Mouse (Mus musculus) myocyte (in vitro differentiated cells): Measurements from ENCODE around the gene Tmem8. TPM values are rescaled to one million over a fixed set of nuclear protein-coding genes. Genes with fewer than 3 reads are reported as not detected.

ENCODE experiments used
- H3K27me3 ChIP-seq: one replicate; pipeline ENCODE4 v1.6.1; 2011; ENCODE audit not compliant: control insufficient read depth, insufficient read depth, insufficient read length
- H3K36me3 ChIP-seq: one replicate; pipeline ENCODE4 v1.6.1; 2011; ENCODE audit not compliant: control insufficient read depth, insufficient read depth
- H3K4me2 ChIP-seq: one replicate; pipeline ENCODE4 v1.6.1; 2011; ENCODE audit warnings: low read depth, control low read depth
- H3K4me3 ChIP-seq: one replicate; pipeline ENCODE4 v1.5.1; 2011; ENCODE audit warnings: mild to moderate bottlenecking, control low read depth, moderate library complexity
- H3K79me2 ChIP-seq: one replicate; pipeline ENCODE4 v1.6.1; 2011; ENCODE audit not compliant: control insufficient read depth, insufficient read depth
- H3ac ChIP-seq: one replicate; pipeline ENCODE4 v1.6.1; 2011; ENCODE audit not compliant: control insufficient read depth, insufficient read length
- CEBPB ChIP-seq: IDR thresholded peaks from 2 replicates; pipeline ENCODE4 v1.6.1; 2011; ENCODE audit warnings: mild to moderate bottlenecking, moderate library complexity; ENCODE audit not compliant: poor library complexity, insufficient read depth, severe bottlenecking
- E2F4 ChIP-seq: IDR thresholded peaks from one replicate; pipeline ENCODE4 v1.6.1; 2011; ENCODE audit warnings: mild to moderate bottlenecking, control low read depth, moderate library complexity; ENCODE audit not compliant: insufficient read depth
- MAX ChIP-seq: IDR thresholded peaks from one replicate; pipeline ENCODE4 v1.6.1; 2011; ENCODE audit warnings: low read depth, mild to moderate bottlenecking, control low read depth
- MYOD1 ChIP-seq, 3 experiments: IDR thresholded peaks; one replicate each; pipeline ENCODE4 v1.6.1; 2011; ENCODE audit warnings: control low read depth in 2 of 3, low read depth in 2 of 3, mild to moderate bottlenecking in 2 of 3, moderate library complexity in 1 of 3; ENCODE audit not compliant: insufficient read length in 2 of 3, control insufficient read depth in 1 of 3
- MYOG ChIP-seq, 3 experiments: IDR thresholded peaks; one replicate each; pipeline ENCODE4 v1.6.1; 2011; ENCODE audit warnings: control low read depth in 2 of 3, low read depth in 2 of 3, mild to moderate bottlenecking in 2 of 3; ENCODE audit not compliant: insufficient read length in 2 of 3, control insufficient read depth in 1 of 3, insufficient read depth in 1 of 3
- POLR2A ChIP-seq: IDR thresholded peaks from one replicate; pipeline ENCODE4 v1.6.1; 2011; ENCODE audit warnings: low read depth, mild to moderate bottlenecking, control low read depth, moderate library complexity; ENCODE audit not compliant: insufficient read length
- POLR2AphosphoS2 ChIP-seq: IDR thresholded peaks from one replicate; pipeline ENCODE4 v1.6.1; 2011; ENCODE audit warnings: low read depth, control low read depth; ENCODE audit not compliant: insufficient read length
- REST ChIP-seq: IDR thresholded peaks from one replicate; pipeline ENCODE4 v1.6.1; 2011; ENCODE audit warnings: mild to moderate bottlenecking, control low read depth, moderate library complexity; ENCODE audit not compliant: insufficient read depth, insufficient read length
- SRF ChIP-seq: IDR thresholded peaks from one replicate; pipeline ENCODE4 v1.6.1; 2011; ENCODE audit warnings: low read depth; ENCODE audit not compliant: control insufficient read depth, insufficient read length
- TCF12 ChIP-seq: IDR thresholded peaks from one replicate; pipeline ENCODE4 v1.6.1; 2011; ENCODE audit warnings: mild to moderate bottlenecking, control low read depth; ENCODE audit not compliant: poor library complexity, insufficient read depth, severe bottlenecking
- TCF3 ChIP-seq: IDR thresholded peaks from one replicate; pipeline ENCODE4 v1.6.1; 2011; ENCODE audit warnings: low read depth, control low read depth; ENCODE audit not compliant: insufficient read length
- USF1 ChIP-seq: IDR thresholded peaks from one replicate; pipeline ENCODE4 v1.6.1; 2011; ENCODE audit warnings: low read depth, mild to moderate bottlenecking, control low read depth, moderate library complexity
- polyA plus RNA-seq: library from polyadenylated mRNA; unstranded; fragments of >200 nt; fragmentation: generic; extraction: Trizol; gene quantifications from one replicate; pipeline ENCODE4 v1.2.1, GENCODE M21; 2012; ENCODE audit warnings: missing spikeins

Tmem8 gene
- polyA plus RNA-seq, 1 experiment = 1.5 TPM

DNA sequence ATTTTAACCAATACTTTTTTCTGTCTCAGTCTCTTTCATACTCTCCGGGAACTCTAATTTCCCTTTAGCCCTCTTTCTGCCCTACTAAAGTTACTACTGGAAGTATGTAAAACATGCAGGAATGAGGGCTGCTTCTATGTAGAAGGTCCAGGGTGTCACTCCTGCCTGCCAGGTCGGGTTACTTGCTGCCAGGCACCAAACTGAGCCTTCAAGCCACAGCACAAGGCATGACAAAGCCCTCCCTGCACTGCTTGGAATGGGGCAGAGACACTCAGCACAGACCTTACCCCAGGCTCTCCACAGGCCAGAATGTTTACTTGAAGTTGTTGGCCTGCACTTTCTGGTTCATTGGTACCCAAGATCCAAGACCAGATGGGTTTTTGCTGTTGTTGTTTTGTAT, 12.9 kb upstream of the Tmem8 start:
- H3K36me3 ChIP-seq = no peaks in the 10 kb centered on the region
- no peak overlapping the region for H3K4me3 ChIP-seq
- H3K79me2 ChIP-seq = no peaks in the 10 kb centered on the region
- no peak overlapping the region for H3ac ChIP-seq
- no peaks in the 10 kb centered on the region for H3K27me3 ChIP-seq
- H3K4me2 ChIP-seq = no peak overlapping the region
- no peak for TF ChIP-seq POLR2AphosphoS2
- TF ChIP-seq E2F4 = no peak
- TF ChIP-seq MYOG (IDR thresholded peaks at IDR 0.05; ENCODE audit: control insufficient read depth in 1 of 3, insufficient read depth in 1 of 3, insufficient read length in 2 of 3, low read depth in 2 of 3) = no peak
- no peak for TF ChIP-seq SRF
- TF ChIP-seq CEBPB = no peak
- TF ChIP-seq MAX = no peak
- TF ChIP-seq REST = no peak
- no peak for TF ChIP-seq POLR2A
- no peak for TF ChIP-seq USF1
- TF ChIP-seq TCF3 = no peak
- no peak for TF ChIP-seq MYOD1 (IDR thresholded peaks at IDR 0.05; ENCODE audit: control insufficient read depth in 1 of 3, insufficient read length in 2 of 3, low read depth in 2 of 3)
- TF ChIP-seq TCF12 = no peak

- no peaks in the 10 kb centered on the region for H3K27me3 ChIP-seq
- H3K4me3 ChIP-seq = no peak overlapping the region
- no peaks in the 10 kb centered on the region for H3K36me3 ChIP-seq
- no peak overlapping the region for H3ac ChIP-seq
- H3K79me2 ChIP-seq = no peaks in the 10 kb centered on the region
- TF ChIP-seq CEBPB (no peak), E2F4 (no peak)
- H3K4me2 ChIP-seq = no peak overlapping the region
Observed at GRCm38 (mm10) chr17:26101478-26101877, 11.6 kb upstream of the Tmem8 start.

- Histone ChIP-seq H3K79me2 (no peaks in the 10 kb centered on the region), H3K36me3 (no peaks in the 10 kb centered on the region), H3K27me3 (peaks cover 1% of the 10 kb centered on the region), H3K4me2 (no peak overlapping the region), H3K4me3 (no peak overlapping the region), H3ac (no peak overlapping the region)
- TF ChIP-seq MAX = no peak
- no peak for TF ChIP-seq POLR2A
- TF ChIP-seq MYOG (IDR thresholded peaks at IDR 0.05; ENCODE audit: control insufficient read depth in 1 of 3, insufficient read depth in 1 of 3, insufficient read length in 2 of 3, low read depth in 2 of 3) = no peak
- TF ChIP-seq CEBPB = no peak
- TF ChIP-seq MYOD1 (IDR thresholded peaks at IDR 0.05; ENCODE audit: control insufficient read depth in 1 of 3, insufficient read length in 2 of 3, low read depth in 2 of 3) = no peak
- TF ChIP-seq POLR2AphosphoS2 = no peak
- TF ChIP-seq TCF12 = no peak
- TF ChIP-seq SRF = no peak
- TF ChIP-seq REST = no peak
- TF ChIP-seq E2F4 = no peak
Observed at GRCm38 (mm10) chr17:26105619-26106018, 7.5 kb upstream of the Tmem8 start.

GRCm38 (mm10) chr17:26110156-26110555, 2.9 kb upstream of the Tmem8 start:
- no peaks in the 10 kb centered on the region for H3K79me2 ChIP-seq
- TF ChIP-seq SRF (no peak), TCF12 (no peak), E2F4 (no peak), REST (no peak), MYOG (IDR thresholded peaks at IDR 0.05; ENCODE audit: control insufficient read depth in 1 of 3, insufficient read depth in 1 of 3, insufficient read length in 2 of 3, low read depth in 2 of 3) (no peak), POLR2A (no peak), POLR2AphosphoS2 (no peak), MYOD1 (IDR thresholded peaks at IDR 0.05; ENCODE audit: control insufficient read depth in 1 of 3, insufficient read length in 2 of 3, low read depth in 2 of 3) (no peak), CEBPB (no peak), MAX (no peak), USF1 (no peak), TCF3 (no peak)
- no peak overlapping the region for H3K4me2 ChIP-seq
- H3K36me3 ChIP-seq = no peaks in the 10 kb centered on the region
- H3K4me3 ChIP-seq = no peak overlapping the region
- peaks cover 22% of the 10 kb centered on the region for H3K27me3 ChIP-seq
- H3ac ChIP-seq = no peak overlapping the region

DNA sequence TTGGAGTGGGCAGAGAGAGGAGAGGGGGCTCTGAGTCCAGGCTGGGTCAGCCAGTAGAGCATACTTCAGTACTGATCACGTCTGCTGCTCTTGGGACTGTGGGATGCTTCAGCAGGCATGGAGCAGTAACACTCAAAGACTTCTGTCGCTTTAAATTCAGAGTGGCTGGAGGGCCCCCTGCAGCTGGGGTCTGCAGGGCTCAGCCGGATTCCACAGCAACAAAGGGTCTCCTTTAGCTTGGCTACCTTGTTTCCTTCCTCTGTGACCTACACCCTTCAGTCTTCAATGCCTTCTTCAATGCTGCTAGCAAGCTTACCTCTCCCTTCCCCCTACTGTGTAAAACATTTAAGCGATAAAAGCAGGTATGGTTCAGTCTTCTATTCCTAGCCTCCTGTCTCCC, 2.1 kb upstream of the Tmem8 start:
- no peak overlapping the region for H3ac ChIP-seq
- no peak overlapping the region for H3K4me2 ChIP-seq
- no peaks in the 10 kb centered on the region for H3K79me2 ChIP-seq
- no peak for TF ChIP-seq POLR2AphosphoS2
- TF ChIP-seq MAX = no peak
- no peak for TF ChIP-seq POLR2A
- no peak for TF ChIP-seq MYOG (IDR thresholded peaks at IDR 0.05; ENCODE audit: control insufficient read depth in 1 of 3, insufficient read depth in 1 of 3, insufficient read length in 2 of 3, low read depth in 2 of 3)
- TF ChIP-seq TCF3 = no peak
- TF ChIP-seq E2F4 = no peak
- no peak for TF ChIP-seq MYOD1 (IDR thresholded peaks at IDR 0.05; ENCODE audit: control insufficient read depth in 1 of 3, insufficient read length in 2 of 3, low read depth in 2 of 3)
- TF ChIP-seq USF1 = no peak
- H3K36me3 ChIP-seq = no peaks in the 10 kb centered on the region
- peaks cover 30% of the 10 kb centered on the region for H3K27me3 ChIP-seq
- no peak overlapping the region for H3K4me3 ChIP-seq
